Mouse (Mus musculus) naive thymus-derived CD4-positive, alpha-beta T cell, adult 2 months (primary cell): ENCODE measurements around the gene Ripor2.
A peak's percentile ranks its signal among the peaks of the same experiment; 100 is the strongest.

Experiments used
- DNase-seq: peaks from one replicate; pipeline ENCODE4 v3.0.0-alpha.2; 2011; ENCODE audit warnings: low read depth

Ripor2 gene

DNA sequence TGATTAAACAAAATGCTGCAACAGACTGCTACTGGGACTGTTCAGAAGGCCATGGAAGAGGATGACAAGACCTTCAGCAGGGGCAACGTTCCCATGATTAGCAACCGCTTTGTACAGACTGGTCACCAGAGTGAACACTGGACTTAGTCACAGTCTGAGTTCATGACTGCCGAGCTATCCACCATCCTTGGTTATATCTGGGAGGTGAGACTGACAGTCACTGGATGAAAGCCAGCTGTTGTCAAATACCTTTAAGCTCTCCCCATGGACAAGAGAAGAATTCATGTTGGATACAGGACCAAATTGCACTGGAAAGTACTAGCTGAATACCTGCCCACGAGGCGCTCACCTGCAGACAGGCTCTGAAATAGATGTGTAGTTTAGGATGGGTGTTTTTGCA is 2.4 kb downstream of the Ripor2 start:
- DNase-seq, result no peak

DNA sequence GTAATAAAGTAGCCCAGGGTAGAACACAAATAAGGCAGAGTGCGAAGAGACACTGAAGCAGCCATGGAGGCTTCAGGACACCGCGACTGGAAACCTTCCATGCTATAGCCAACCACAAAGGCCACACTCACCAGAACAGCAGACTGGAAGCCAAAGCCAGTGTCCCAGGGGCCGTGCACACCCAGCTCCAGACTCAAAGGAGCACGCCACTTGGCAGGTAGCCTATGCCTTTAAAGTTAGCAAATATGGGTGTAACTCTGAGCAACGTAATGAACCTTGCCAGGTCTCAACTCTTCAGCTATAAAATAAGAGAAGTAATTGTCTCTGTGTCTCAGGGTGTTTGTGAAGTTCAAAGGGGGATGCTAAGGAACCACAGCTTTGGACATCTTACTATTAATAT is 2.9 kb downstream of the Ripor2 start:
- DNase-seq, result no peak

DNA sequence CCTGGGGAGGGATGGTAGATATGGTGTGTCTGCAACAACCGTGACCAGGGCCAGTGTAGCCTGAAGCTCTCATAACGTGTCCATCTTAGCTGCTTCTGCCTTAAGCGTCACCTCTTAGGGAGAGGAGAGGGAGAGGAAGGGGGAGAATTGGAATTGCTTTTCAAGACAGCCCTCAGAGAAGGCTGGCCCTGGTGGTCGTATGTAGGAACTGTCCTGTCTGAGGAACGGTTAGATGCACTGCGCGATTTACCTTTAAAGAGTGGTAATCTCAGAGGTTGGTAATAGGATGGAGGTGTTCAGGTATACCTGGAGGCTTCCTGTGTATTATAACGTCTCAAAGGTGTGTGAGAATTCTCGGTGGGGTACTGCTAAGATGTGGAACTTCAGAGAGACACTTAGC is 3.4 kb downstream of the Ripor2 start:
- DNase-seq, result no peak

DNA sequence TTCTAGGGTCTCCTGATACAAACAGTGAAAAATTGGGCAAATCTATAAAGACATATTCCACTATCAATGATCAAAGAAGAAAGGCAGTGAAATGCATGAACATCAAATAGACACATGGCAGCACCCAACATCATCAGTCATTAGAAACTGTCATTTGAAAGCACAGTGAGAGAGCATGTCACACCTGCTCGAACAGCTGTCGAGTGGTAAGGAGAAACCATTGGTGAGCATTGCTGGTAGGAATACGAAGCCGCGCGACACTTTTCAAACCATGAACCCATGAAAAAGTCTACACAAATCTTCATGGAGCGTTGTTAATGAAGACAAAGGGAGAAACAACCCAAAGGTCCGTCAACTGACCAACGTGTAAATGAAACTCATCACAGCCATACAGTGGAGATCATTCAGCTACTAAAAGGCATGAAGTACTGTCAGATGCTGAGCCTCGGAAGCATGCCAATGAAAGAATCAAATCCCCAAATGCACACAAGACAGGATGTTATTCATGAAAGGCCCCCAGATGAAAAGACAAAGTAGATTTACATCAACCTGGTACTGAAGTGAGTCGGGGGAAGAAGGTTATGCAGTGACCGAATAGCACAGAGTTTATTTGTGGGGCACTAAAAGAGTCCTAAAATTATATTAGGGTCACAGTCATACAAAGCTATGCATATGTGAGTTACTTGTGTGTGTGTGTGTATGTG is 5.4 kb downstream of the Ripor2 start:
- peak; percentile 71 for DNase-seq

DNA sequence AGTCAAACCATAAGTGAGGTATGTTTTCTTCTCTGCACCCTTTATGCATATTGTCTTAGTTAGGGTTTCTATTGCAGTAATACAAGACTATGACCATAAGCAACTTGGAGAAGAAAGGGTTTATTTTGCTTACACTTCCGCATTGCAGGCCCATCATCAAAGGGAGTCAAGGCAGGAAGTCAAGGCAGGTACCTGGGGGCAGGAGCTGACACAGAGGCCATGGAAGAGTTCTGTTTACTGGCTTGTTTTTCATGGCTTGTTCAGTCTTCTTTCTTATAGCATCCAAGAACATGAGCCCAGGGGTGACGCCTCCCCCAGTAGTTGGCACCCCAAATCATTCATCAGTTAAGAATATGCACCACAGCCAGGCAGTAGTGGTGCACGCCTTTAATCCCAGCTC is 6.6 kb downstream of the Ripor2 start:
- peak; percentile 49 for DNase-seq

DNA sequence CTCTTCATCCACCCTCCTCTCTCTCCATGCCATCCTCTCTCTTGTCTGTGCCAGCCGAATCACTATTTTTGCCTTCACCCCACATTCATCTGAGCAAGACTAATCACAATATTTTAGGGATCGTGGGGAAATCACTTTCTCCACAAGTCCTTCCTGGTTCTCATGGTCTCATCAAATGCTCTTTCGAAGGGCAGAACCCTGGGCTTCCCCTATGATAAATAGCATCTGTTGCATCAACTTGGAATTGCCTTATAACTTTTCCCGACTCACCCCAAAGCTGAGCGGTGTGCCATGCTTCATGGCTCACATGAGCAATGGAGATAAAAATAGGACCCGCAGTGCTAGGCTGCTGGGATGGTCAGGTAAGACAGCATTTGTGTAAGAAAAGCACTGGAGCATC is 9.7 kb downstream of the Ripor2 start:
- no peak for DNase-seq

DNA sequence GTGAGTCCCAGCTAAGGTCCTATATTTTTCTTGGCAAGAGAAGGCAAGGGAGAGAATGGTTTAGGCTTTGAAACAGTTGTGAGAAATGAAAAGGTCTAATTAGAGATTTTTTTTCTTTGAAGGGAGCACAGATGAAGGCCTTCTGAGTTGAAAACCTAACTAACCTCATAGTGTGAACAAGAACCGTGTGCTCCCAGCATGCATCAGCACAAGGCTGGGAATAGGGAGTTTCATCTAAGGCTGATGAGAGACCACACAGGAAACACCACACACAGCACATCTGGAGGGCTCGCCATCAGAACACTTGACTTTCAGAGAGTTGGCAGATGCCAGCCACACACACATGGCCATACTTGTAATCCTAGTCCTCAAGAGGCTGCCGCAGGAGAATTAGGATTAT is 12.3 kb downstream of the Ripor2 start:
- DNase-seq, result peak; percentile 43

DNA sequence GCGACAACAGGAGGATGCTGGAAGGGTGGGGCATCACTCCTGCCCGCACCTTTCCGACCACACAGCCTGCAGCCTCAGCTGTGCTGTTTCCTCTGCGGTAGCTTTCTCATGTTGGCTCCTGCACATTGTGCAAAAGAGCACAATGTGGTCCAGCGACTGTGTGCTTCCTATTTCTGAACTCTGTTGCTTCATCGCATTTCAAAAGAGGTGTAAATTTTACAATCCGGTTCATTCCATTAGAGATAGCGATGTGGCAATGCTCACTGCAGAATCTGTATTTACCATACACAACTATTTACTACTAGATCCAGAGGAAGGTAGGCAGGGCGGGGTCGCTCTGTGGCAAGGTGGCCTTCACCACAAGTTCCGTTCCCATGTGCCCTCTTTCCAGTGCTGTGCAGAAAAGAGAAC is 17.6 kb downstream of the Ripor2 start:
- DNase-seq, result peak; percentile 86

DNA sequence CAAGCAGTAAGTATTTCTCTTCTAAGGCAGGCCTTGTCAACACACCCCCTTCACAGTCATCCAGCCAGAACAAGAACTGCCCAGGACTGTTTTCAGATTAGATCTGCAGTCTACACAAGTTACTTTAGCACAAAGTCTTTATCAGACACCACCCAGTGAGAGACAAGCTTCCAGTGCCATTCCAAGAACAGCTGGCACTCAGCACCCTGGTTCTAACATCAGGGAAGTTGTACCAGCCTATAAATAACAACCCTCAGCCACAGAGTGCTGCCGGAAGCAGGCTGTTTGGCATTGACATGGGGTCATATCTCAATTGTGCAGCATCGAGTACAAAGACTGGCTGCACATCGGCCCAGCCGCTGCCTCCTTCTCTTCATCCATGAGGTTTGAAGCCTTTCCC is 21.0 kb downstream of the Ripor2 start:
- DNase-seq, result peak; percentile 67

DNA sequence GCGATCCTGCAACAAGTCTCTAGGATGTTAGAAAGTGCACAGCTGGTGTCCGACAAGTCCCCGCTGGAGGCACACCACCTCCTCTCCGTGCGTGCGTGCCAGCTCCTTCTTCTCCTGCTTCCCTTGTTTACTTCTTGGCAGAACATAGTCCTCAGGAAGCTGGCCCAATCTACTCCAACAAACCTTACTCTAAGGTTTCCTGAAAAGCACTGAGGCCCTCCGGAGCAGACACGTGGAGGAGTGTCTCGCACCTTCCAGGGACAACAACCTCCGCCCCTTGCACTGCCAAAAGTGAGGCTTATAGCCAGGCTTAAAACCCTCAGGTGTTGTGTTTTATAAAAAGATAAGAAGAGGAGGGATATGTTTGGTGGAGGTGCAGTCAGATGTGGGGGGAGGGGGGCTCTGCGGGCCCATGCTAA is 21.6 kb downstream of the Ripor2 start:
- peak; percentile 74 for DNase-seq

DNA sequence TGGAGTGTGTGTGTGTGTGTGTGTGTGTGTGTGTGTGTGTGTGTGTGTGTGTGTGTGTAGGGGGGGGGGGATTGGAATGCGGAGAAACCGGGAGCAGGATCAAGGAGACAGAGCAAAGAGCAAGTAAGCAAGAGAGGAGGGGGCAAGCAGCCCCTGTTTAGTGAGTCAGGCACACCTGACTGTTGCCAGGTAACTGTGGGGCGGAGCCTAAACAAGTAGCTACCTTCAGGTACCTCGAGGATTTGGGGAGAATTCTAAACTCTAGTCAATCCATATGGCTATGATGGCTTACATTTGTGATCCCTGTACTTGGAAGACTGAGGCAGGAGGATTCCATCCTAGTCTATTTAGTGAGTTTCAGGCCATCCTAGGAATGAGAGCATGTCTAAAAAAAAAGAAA is 22.1 kb downstream of the Ripor2 start:
- peak; percentile 73 for DNase-seq

DNA sequence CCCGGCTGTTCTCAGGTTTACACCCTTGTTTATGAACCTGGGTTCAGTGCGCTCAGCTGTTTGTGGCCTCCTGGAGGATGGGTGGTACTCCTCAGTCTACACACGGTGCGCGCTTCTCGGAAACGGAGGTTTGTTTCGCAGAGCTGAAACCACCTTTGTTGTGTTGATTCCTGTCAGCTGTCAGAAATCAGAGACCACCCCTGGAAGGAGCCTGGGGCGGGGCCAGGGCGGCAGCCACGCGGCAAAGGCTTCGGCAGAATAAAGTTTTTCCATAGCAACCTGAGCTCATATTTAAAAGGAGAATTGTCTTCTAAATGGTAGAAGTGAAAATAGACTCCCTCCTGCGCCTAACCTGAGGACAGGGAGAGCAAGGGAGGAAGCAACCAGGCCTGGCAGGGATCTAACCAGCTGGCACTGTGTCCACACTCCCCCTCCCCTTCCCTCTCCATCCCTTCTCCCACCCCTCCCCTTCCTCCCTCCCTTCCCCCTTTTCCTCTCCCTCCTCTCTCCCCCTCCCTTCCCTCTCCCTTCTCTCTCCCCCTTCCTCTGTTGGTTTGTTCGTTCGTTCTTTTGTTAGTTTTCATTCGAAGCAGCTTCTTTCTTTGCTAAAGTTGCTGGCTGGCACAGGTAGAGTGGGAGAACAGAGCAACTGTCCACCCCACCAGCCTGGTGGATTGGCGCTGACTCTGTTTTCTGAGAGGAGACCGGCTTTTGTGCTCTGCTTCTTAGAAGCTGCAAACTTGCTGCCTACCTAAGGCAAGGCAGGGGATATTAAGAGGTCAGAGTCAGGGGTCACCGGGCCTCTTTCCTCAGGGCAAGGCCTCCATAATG is 23.0 kb downstream of the Ripor2 start:
- peak; percentile 96 for DNase-seq

DNA sequence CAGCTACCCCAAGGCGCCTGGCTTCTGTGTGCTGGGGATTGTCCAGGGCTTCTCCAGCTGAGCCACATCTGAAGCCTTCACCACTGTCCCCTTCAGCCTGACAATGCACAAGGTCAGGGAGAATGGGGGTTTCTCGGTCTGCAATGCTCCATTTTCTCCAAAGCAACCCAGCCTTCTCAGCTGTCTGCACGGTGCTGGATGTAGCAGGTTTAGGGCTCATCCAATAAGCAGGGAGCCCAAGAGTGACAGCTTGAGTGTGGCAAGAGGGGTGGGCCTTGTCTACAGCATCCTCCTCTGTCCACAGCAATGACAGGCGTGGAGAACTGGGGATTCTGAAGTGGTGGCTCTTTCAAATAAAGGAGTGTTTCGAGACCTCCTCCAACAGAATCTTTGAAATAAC is 23.8 kb downstream of the Ripor2 start:
- DNase-seq, result peak; percentile 63

DNA sequence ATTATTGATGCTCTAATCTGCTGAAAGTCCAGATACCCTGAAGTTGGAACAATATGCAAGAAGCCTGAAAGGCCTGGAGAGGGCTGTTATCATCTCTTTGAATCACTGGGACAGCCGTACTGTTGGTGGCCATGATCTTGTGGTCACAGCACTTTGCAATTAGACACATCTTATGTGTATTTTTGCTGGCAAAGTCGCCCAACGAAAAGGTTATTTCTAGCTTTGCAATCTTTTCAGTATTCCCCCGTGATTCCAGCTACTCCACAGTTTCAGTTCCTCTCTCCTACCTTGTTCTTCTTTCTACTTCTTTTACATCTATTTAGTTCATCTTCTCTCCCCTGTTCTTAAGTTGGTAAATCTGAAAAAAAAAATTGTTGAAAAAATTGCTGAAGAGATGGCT is 26.0 kb downstream of the Ripor2 start:
- DNase-seq, result no peak

DNA sequence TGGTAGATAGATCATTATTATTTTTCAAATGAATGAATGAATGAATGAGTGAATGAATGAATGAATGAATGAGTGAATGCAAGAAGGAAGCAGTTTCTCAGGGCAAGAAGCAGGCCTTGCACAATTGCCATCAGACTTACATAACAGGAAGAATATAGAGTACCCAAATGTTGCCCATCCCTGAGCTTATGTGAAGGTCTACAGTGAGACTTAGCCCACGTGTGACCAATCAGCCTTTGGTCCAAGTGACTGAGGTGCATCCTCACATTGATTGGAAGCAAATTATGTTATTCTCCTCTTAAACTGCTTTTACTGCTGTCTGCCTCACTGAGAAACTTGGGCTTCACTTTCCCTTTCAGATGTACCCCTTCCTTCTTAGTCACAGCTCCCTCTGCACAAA is 26.7 kb downstream of the Ripor2 start:
- no peak for DNase-seq

DNA sequence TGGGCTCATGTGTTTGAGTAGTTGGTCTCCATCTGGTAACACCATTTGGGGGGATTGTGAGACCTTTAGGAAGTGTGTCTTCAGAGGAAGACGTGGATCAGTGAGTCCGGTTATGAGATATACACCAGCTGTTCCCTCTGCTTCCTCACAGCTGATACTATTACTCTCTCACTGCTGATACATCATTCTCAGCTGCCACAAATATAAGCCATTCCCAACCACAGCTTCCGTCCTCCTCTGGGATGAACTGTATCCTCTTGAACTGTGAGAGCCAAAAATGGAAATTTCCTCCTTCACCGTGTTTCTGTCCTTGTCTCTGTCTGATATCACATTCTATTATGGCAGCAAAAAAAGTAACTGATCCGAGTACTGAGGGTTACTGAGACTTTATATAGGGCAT is 28.9 kb downstream of the Ripor2 start:
- DNase-seq, result no peak

DNA sequence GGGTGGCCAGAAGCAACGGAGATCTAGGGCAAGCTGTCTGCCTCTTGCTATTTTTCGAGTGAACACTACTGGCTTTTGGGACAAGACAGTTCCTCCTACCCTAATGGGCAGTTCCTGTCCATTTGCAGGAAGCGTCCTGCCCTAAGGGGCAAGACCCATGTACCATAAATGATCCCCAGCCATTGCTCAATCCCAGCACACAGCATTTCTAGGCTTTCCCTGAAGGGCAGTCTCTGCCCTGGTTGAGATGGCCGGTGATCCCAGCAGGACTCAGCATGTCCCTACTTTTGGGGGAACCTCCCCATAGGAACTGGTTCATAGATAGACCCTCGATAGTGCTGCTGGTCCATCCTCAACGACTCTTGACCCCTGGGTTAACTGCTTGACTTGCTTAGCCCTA is 31.0 kb downstream of the Ripor2 start:
- no peak for DNase-seq

DNA sequence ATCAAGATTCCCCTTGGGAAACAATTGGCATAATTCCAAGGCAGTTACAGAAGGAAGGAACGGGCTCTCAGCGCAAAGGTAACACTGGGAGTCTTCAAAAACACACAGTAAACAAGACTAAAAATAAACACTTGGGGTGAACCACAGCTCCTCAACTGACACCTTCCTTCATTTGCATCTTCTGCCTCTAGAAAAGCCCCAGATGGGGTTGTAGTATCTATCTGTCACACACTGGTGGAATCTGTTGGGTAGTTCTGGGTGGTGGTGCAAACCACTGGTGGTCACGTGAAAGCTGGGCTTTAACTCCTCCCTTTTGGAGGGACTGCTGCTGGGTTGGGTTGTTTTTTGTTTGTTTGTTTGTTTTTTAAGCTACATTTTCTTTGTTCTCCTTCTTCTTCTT is 31.4 kb downstream of the Ripor2 start:
- DNase-seq, result peak; percentile 87

DNA sequence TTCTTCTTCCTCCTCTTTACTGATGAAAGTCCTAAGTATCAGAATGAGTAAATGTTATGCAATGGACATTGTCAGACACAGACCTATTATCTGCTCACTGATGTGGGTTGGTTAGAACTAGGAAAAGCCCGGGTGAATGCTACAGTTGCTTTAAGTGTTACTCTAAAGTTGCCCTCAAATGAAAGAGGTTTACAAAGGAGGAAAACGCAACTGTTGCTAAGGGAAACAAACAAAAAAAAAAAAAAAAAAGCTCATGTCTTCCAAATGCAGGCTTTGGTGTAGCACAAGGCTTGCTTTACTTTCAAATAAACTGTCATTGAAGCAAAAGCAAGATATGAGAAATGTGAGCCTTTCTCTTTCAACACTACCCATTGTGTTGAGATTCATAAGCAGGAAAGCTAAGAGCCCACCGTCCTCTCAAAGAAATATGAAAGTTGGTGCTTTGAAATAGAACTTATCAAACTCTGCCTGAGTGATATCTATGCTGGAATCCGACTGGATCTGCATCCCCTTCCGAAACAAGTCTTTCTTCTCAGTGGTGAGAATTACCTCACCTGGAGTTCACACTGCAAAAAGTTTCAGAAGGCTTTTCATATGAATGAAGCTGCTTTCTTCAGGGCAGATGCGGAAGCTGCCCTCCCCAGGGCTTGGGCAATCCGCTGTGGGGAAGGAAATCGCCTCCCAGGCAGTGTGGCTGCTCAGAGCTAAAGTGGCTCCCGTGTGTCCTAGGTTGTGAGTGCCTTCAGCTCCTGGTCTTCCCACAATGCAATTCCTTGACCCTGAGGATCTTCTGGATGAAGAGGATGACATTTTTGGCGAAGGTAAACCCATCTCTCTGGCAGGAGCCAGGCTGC is 32.2 kb downstream of the Ripor2 start:
- DNase-seq, result peak; percentile 83

DNA sequence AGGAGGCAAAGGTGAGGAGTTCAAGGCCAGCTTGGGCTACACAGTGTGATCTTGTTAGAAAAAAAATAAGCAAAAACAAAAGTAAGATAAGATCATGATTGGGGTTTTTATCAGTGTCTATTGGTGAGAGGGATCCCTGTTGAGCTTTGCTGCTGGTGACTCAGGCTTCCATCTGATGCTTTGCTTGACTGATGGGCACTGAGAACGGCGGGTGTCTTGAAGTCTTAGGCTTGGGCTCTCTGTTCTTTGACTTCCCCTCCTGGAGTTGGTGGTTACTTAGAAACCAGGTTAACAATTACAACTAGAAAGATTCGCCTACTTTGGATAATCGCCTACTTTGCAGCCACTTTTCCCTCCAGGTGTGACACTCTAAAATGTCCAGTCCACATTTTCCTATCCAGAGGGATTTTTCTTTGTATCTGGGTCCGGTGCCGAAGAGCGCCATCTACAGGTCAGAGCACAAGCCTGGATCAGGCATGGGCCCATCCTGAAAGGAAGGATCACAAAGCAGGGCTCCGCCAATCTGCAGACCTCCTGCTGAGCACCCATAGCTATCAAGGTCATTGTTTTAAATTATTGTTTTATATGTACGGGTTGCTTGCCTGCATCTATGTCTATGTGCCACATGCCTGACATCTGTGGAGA is 34.1 kb downstream of the Ripor2 start:
- peak; percentile 83 for DNase-seq

DNA sequence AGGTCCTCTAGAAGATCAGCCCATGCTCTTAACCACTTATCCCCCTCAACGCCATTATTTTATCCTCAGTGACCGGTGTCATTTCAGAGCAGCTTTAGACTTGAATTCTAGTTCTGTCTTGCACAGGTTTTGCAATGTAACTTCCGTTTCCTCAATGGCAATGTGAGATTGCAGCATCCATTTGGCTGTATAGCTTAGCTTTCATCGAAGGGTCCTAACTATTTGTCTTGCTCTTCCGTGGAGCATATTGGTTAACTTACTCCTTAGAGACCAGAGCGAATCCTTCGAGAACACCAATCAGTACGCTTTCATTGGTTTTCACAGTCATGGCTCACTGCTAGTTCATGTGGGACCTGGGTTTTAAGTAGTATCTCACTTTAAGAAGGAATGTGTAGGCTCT is 34.7 kb downstream of the Ripor2 start:
- DNase-seq, result no peak
